Mouse (Mus musculus) retina, postnatal 7 days (tissue): ENCODE measurements around the gene Smc3.

Experiments
- DNase-seq: peaks from one replicate; pipeline ENCODE4 v3.0.0-alpha.2; 2012; ENCODE audit warnings: low read depth, low spot score

The Smc3 gene

DNA sequence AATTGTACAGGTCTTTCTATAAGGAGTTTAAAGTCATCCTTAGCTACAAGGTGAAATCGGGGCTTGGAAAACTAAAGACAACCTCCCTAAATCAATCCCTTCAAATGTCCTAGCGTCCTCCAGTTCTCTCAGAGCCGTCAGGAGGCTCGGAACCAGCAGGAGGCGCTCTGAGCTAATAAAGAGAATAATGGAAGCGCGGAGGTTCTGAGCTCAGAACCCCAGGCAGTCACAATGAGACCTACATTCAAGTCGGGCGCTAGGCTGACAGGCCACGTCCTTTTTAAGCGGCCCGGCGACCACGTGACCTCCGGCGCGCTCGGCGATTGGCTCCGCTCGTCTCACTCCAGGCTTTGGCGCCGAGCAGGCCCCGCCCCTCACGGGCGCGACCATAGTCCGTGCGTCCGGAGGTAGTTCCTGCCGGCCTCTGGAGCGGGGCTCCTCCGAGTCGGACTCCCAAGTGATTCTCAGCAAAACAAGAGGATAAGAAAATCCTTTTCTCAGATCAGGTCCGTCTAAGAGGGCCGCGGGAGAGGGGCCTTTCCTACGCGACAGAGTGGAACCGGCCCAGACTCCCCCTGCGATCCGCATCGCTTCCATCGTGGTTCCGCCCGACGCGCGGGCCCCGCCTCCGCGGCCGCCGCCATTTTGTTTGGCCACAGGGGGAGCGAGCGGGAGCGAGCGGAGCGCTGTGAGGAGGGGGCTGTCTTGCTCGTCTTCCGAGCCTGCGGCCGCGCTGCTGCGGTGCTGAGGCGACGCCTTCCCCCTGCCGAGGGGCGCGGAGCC lies at the start of gene Smc3:
Gene Smc3 (plus strand): TSS at position 642 of the 783 bp plus-strand sequence.
- peak; percentile 93 for DNase-seq

DNA sequence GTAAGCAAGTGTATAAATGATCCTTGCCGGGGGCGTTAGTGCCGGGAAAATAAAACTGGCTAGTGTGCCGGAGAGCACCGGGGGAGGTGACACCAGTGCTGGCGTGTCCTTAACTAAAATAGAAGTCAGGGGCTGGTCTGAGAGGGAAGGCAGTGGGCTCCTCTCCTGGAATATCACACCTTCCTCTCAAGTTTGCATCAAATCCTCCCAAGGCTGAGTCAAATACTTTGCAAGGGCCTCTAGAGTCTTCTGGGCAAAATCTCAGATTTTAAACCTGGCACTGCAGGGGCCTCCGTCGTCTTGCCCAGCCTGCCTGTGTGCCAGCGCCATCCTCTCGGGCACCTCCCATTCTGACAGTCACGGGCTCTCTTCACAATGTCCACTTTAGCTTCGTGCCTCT lies 49.2 kb upstream of the Smc3 start:
- DNase-seq = no peak

DNA sequence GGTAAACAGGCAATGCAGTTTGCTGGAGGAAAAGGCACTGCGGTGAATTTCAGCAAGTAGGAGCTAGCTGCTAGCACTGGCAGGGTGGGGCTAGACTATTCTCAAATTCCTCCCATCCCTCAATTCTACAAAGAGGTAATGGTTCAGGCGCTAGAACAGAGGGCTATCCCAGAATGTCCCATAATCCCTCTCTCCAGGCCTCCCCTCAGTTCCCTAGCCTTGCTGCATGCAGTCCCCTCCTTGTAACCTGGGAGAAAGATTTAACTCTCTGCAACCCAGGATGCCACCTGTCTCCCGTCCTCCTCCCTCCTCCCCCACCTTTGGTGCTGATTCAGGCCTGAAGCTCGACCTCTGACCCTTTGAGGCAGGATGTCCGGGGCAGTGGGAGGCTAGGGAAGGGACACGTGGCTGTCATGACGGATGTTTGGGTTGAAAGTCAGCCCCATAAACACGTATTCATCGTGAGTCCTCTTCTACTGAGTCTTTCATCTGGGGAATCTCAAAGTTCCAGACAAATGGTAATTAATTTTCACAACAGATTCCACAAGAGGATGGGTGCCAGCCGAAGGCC lies 47.9 kb upstream of the Smc3 start:
- DNase-seq = no peak

DNA sequence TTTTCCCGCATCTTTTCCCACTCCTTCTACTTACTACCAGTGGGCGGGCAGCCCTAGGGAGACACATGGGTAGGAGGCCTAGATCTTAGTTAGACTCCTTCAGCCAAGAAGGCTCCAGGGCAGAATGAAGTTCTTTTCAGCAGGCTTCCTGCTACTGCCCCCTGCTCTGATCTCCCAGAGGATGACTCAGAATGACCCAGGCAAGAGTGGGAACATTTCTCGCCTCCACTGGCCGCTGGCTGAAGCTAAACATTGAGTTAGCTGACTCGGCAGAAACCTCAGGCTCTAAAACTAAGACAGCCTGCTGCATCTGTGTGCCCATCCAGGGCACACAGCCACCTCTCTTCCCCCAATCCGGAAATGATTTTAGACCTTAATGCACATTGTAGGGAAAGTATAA lies 47.4 kb upstream of the Smc3 start:
- no peak for DNase-seq

DNA sequence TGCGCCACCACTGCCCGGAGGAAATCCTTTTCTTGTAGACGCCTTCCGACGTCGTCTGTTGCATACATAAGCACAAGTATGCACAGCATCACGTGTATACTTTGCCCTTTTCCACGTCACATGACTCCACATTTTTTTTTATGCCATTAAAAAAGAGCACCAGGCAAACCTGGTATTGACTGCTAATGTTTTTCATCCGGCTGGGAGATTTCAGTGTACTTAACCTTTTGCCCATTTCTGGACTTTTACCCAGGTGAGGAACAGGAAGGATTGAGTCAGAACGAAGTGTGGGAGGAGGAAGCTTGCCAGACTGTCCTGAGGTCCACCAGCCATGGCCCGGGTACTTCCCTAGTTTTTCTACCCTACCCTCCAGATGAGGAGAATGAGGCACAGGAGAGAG lies 45.8 kb upstream of the Smc3 start:
- no peak for DNase-seq

DNA sequence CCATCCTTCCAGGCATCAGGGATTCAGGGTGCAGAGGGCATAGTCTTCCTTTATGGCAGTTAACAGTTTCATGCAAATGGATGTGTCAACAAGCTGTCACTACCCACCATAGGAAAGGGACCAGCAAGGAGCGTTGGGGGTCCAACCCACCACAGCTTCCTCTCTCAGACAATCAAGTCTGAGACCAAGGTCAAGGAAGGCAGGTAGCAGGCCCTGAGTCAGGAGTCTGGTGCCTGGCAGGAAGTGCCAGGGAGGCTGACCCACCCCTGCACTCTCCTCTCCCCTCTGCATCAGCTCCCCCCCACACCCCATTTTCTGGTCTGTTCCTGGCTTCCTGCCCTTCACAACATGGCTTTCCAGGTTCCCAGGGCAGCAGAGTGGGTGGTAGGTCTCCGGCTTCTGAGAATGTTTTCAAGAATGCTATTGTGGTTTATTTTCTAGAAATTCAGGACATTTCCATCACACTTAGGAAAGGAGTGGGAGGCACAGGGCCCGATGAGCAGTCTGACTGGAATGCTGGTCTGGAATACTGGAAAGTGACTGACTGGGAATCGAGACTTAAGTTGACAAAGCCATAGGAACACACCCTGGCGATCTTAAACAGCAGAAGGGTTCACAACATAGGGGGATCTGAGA lies 45.1 kb upstream of the Smc3 start:
- DNase-seq = no peak

DNA sequence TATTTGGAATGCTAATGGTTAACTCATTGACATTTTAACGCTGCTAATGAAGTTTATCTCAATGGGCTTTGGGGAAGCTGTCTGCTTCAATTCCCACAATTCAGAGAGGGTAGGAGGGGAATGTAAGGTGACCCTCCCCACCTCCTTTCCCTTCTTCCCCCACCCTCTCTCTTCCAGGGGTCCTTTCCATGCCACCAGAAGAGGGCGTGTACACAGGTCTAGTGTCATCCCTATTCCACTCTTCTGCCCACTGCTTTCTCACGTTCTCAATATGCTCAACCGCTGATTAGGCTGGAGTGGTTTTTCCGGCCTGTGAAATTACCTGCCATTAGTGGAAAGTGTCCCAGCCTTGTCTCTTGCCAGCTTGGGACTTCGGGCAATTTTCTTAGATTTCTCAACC lies 43.4 kb upstream of the Smc3 start:
- DNase-seq = no peak

DNA sequence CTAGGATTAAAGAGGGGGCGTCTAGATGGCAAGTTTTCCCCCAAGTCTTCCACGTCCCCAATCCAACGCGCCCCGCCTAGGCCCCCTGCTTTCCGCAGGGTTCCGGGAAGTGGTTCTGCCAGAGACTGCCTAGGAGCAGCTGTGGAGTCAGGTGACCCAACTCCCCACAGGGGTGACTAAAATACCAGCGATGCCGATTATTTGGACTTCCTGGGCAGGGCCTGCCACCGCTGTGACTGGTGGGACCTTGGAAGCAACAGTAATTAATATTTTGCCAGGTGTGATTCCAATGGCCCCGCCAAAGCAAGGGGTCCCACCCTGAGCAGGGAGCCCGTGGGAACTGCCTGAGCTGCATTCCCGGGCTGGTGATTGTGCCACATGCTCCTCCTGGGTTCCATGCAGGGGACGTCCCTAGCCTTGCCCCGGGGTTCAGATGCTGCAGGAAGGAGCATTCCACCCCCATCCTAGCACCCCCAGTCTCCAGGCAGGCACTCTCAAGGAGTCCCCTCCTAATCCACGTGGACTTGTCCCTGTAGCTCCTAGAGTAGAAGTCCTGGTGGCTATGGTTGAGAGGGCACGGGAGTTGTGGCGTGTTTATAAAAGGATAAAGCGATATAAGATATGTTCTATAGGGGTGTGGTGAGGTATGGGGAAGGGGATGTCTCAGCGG lies 42.8 kb upstream of the Smc3 start:
- no peak for DNase-seq

DNA sequence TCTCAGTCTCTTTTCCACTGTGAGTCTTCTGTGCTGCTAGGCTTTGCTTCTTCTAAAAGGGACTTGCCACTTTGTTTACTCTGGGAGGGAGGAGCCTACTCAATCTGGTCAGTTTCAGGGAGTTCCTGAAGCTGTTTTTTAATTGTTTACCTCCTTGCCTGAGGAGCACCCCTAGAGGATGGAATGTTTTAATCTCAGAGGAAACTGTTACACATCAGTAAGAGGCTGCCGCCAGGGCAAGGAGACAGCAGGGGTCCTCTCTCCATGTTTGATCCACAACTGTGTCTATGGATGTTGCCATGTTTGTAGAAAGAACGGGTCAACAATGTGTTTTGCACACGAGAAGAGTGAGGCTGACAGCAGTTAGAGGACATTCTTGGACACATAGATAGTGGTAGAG lies 39.8 kb upstream of the Smc3 start:
- DNase-seq = no peak

DNA sequence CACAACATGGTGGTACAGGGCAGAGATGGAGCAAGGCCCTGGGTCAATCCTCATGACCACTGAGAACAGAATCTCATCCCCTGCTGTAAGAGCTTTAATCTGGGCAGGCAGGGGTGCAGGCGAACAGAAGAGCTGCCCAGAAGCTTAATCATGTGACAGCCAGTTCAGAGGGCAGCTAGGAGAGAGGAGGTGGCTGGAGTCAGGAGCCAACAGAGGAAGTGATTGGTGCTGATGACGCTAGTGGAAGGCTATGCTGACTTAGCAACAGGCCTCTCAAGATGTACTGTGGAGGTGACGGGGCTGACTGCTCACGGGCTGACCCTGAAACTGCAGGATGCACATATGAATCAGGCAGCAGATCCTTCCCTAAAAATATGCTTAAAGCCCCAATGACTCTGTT lies 36.0 kb upstream of the Smc3 start:
- DNase-seq = no peak

DNA sequence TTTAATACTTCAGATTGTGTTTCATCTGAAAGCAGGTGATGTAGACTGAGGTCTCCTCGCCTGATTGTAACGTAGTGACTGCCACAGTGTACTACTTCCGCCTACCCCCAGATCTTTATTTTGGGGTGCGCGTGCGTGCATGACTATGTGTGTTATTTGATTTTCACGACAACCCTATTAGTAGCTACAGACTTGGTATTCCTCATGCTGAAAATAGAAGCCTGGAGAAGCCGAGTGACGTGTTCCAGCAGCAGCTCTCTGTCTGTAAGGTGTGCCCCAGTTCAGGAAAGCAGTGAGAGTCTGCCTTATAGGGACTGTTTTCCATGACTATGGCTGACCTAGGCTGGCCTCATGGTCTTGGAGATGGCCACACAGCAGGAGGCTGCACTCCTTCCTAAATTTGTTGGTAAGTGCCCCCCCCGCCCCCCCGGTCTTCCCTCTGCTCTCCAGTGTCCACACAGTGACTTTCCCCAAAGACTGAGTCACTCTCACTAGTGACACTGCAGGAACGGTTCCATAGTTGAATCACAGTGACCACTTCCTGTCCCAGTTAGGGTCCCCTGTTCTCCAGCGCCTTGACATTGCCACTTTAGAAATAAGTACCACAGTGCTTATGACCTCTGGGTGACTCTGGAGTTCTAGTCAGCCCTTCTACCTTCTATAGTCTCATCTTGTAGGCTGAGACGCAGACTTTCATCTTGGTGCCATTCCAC lies 34.5 kb upstream of the Smc3 start:
- no peak for DNase-seq

DNA sequence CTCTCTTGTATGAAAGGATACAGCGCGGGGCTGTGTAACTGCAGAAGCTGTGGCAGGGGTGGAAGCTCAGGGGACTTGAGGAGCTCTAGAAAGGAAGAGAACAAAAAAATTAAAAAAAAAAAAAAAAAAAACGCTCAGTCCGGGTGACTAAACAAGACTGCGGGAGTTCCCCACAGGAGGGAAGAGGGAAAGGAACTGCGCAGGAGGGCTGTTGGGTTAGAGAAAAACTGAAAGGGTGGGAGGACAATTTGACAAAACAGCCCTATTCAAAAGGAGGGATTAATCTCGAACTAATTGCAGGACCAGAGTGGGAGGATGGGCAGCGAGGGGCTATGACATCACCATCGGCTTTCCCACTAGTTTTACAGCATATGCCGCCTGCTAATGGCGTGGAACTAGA lies 32.3 kb upstream of the Smc3 start:
- DNase-seq = no peak

DNA sequence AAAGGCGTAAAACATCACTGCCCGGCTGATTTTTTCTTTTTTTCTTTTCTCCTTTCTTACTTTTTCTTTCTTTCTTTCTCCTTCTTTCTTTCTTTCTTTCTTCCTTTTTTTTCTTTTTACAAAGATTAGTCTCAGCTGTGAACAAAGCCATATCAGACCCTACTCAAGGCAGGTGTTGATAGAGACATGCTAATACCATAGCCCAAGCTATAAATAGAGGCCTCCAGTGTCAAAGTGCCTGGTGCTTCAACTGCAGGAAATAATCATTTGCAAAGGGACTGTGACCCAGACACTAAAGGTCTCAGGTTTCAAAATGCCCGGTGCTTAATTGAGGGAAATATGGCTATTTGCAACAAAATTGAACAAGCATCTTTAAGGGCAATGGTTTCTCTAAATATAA lies 31.6 kb upstream of the Smc3 start:
- DNase-seq = no peak

DNA sequence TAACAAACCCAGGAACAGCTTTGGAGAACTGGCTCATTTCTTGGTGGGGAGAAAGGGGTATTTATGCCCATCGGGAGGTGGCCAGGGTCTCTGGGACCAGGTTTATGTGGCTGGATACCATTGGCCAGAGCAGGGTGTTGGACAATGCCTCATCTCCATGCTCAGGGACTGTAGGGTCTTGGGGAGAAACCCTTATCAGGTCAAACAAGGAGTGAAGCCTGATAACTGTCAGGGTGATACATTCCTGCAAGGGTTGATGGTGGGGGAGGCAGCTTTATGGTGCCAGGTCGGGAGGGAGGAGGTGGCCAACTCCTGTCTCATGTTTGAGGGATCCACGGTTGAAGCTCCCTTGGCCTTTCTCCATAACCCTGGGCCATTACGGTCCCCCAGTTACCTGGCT lies 29.1 kb upstream of the Smc3 start:
- no peak for DNase-seq

DNA sequence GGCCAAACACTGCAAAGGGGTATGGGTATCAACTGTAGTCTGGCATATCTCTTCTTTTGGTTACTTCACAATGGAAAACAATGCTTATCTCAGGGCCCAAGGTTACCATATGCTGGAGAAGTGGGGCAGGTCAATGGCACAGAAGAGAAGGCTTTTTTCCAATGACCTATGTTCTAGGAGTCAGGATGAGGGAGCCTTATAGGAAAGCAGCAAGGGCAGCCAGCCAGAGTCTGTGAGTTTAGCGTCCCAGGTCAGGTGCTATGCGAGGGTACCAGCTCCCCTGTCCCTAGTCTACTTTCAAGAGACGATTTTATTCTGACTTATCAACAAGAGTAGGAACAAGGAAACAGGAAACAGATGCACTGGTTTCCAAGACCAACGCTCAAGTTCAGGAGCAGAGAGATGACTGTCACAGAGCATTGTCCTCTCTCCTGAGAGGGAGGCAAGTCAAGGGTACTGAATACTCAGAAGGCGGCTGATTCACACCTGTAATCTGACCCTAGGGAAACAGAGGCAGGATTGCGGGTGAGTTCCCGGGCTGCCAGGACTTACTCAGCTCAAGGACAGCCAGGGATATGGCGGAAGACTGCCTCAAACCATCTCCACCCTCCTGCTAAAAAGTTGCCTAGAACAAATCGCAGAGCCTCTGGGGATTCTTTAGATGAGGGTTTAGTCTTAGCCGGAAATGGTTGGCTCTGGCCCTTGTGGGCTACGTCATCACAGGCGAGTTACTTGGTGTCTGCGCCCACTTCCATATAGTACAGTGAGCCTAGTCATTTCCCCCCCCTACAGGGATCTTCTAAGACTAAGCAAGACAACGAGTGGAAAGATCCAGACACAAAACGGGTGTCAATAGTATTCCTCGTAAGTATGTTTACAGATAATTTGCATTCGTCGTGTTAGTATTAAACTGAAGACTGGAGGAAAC lies 28.4 kb upstream of the Smc3 start:
- no peak for DNase-seq

DNA sequence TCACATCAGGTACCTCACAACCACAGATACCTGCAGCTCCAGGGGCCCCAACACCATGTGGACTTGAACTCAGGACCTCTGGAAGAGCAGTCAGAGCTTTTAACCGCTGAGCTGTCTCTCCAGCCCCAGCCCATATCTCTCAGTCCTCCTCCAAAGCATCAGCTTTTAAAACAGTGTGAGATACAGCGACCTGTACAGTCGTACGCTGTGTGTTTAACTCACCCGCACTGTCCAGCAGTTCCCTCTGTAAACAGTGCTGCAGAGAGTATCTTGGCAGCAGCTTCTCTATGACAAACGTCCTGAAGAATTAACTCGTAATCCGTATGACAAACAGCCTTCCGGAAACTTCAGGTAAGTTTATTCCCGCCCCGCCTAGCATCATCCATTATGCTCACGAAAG lies 27.6 kb upstream of the Smc3 start:
- DNase-seq = no peak

DNA sequence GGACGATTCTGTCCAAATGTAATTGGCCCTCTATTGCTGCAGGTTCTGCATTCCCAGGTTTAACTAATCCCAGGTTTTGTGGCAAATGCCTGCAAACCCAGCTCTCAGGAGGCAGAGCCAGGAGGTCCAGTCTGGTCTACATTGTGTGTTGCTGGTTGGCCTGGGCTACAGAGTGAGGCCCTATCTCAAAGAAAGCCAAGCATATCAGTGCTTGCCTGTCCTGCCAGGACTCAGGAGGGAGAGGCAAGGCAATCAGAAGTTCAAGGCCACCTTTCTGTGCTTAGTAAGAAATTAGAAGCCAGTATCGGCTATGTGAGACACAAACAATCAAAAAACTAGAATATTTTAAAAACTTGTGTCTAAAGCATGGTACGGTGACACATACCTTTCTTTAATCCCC lies 27.0 kb upstream of the Smc3 start:
- no peak for DNase-seq

DNA sequence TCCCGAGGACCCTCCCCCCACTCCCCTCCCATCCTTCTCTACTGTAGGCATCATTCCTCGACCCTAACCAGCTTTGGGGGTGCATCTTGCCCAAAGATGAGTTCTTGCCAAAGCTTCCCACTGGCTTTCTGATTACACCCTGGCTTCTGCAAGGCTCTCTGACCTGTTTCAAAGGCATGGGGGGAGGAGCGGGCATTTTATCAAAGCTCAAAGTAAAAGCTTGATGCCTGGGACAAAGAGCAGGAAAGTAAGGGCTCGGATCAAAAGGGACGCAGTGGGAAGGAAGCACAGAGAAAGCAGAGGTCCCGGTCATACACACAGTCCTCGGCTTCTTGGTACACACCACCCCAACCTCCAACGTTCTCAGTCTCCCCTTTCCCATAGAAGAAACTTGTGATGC lies 26.1 kb upstream of the Smc3 start:
- no peak for DNase-seq

DNA sequence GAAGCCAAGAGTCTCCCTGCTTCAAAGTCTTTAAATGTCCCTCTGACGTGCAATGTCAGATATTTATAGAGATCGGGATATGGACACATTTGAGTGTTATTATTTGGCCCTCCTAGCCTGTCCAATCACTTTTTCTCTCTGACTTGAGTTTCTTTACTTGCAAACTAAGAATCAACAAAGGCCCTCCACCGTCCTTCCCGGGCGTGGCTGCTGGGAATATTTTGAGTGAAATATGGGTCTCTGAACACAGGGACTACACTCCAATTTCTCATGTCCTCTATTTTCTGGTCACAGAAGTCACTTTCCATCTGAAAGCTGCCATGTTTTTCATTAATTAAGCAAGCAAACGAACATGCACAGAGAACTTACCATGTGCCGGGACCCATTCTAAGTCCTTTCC lies 25.7 kb upstream of the Smc3 start:
- DNase-seq = no peak

DNA sequence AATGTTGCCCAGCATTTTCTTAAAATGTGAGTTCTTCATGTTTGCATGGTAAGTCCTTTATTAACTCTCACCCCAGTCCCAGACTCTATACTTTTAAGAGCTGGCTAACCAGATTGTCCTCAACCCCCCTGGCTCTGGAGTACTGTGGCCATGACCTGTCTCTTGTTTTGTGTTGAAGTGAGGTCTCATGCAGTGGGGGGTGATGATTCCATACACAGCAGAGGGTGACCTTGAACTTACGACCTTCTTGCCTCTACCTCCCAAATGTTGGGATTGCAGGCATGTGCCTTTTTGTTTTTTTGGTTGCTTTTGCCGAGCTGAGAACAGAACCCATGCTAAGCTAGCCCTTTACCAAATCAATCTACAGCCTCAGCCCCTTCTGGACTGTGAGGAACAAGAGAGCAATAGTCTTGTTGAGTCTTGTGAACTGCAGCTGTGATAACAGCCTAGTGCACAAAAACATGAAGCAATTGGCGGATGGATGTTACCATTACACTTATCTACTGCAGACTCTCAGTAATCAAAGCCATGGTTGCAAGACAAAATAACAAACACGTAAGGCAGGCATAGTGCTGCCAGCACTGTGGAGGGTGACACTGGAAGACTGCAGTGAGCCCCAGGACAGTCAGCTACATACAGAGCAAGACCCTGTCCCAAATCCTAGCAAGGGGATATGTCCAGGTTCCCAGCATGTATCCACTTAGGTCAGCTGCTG lies 24.7 kb upstream of the Smc3 start:
- no peak for DNase-seq
